Comparison of ENCODE assay signal across 14 mouse cellular contexts in genomic region chr8:110669932-110670628, GRCm38 (mm10). TPM values are rescaled to one million over a fixed set of nuclear protein-coding genes. Genes with fewer than 3 reads are reported as not detected.
DNase-seq lines count a peak whose midpoint lies in the region; ATAC-seq and TF ChIP-seq lines count a peak whose summit lies in the region.
"Had no signal": no experiment of that assay in that cellular context is flagged by ENCODE, and none has a peak within 500 bp of the region (broad histone marks: within the 10 kb centered on the region; RNA-seq: fewer than 3 reads in every experiment).

No protein-coding gene starts in this region.

- peaks cover 33% of the 10 kb centered on the region for H3K36me3 ChIP-seq in heart, embryonic 13.5 days
- no peaks in the 10 kb centered on the region; the same call in 1 of the 2 replicates for H3K36me3 ChIP-seq in heart, embryonic 11.5 days (ENCODE audit: control insufficient read depth, insufficient read depth, low read length)
- H3K36me3 ChIP-seq in lung, embryonic 14.5 days (ENCODE audit: insufficient read depth): peaks cover 4% of the 10 kb centered on the region; the same call in 1 of the 2 replicates
- no peaks in the 10 kb centered on the region for H3K36me3 ChIP-seq in stomach, embryonic 15.5 days

- no peaks in the 10 kb centered on the region for H3K27me3 ChIP-seq in heart, embryonic 13.5 days (replicated peaks)
- H3K27me3 ChIP-seq in heart, embryonic 11.5 days (ENCODE audit: control insufficient read depth, insufficient read depth, low read length): no peaks in the 10 kb centered on the region
- no peaks in the 10 kb centered on the region for H3K27me3 ChIP-seq in lung, embryonic 14.5 days (ENCODE audit: insufficient read depth, low read length)
- no peaks in the 10 kb centered on the region for H3K27me3 ChIP-seq in stomach, embryonic 15.5 days (replicated peaks)
- H3K27me3 ChIP-seq: heart, embryonic 12.5 days had no signal

- peak overlapping the region; percentile 7; the same call in 1 of the 2 replicates for H3K4me2 ChIP-seq in heart, embryonic 13.5 days
- H3K4me2 ChIP-seq in heart, embryonic 11.5 days: no peak overlapping the region
- H3K4me2 ChIP-seq in lung, embryonic 14.5 days: no peak overlapping the region
- no peak overlapping the region for H3K4me2 ChIP-seq in stomach, embryonic 15.5 days
- H3K4me2 ChIP-seq: heart, embryonic 12.5 days had no signal

- H3K4me3 ChIP-seq in heart, embryonic 13.5 days: no peak overlapping the region
- no peak overlapping the region for H3K4me3 ChIP-seq in heart, embryonic 11.5 days (ENCODE audit: low read depth, low read length)
- H3K4me3 ChIP-seq in lung, embryonic 14.5 days (ENCODE audit: low read depth, low read length): no peak overlapping the region
- no peak overlapping the region for H3K4me3 ChIP-seq in stomach, embryonic 15.5 days (replicated peaks)
- H3K4me3 ChIP-seq: erythroblast, embryonic 14.5 days; heart, embryonic 12.5 days had no signal

- no peak overlapping the region; the same call in 1 of the 2 replicates for H3K9ac ChIP-seq in heart, embryonic 13.5 days
- H3K9ac ChIP-seq in heart, embryonic 11.5 days (ENCODE audit: low read depth, low read length): no peak overlapping the region
- no peak overlapping the region for H3K9ac ChIP-seq in lung, embryonic 14.5 days
- H3K9ac ChIP-seq in stomach, embryonic 15.5 days: no peak overlapping the region
- H3K9ac ChIP-seq: heart, embryonic 12.5 days had no signal

- no peaks in the 10 kb centered on the region for H3K9me3 ChIP-seq in heart, embryonic 13.5 days
- no peaks in the 10 kb centered on the region for H3K9me3 ChIP-seq in heart, embryonic 11.5 days (replicated peaks; ENCODE audit: control insufficient read depth, low read length)
- no peaks in the 10 kb centered on the region for H3K9me3 ChIP-seq in lung, embryonic 14.5 days (ENCODE audit: low read depth, low read length)
- H3K9me3 ChIP-seq in stomach, embryonic 15.5 days: no peaks in the 10 kb centered on the region
- H3K9me3 ChIP-seq: heart, embryonic 12.5 days had no signal

- peak; percentile 22; the same call in 1 of the 2 replicates for TF ChIP-seq CTCF in lung, embryonic 14.5 days (IDR thresholded peaks at IDR 0.05; ENCODE audit: low read depth)

- no peak for ATAC-seq in heart, embryonic 13.5 days (ENCODE audit: extremely low read depth, insufficient number of reproducible peaks, low FRiP score, low TSS enrichment)
- no peak for ATAC-seq in heart, embryonic 11.5 days (replicated peaks; ENCODE audit: insufficient number of reproducible peaks, low FRiP score, low TSS enrichment)
- ATAC-seq in lung, embryonic 14.5 days (ENCODE audit: insufficient read depth): no peak
- peak; percentile 62 for ATAC-seq in common myeloid progenitor, adult 5-6 weeks (replicated peaks; ENCODE audit: low read depth, poor library complexity, severe bottlenecking)
- ATAC-seq in stomach, embryonic 15.5 days (ENCODE audit: insufficient read depth, low FRiP score, low read depth): peak; percentile 44; the same call in 1 of the 2 replicates
- ATAC-seq: hindbrain, embryonic 16.5 days had no signal

- H3K27ac ChIP-seq in heart, embryonic 13.5 days (replicated peaks): peak overlapping the region; percentile 65
- no peak overlapping the region for H3K27ac ChIP-seq in heart, embryonic 11.5 days (ENCODE audit: low read depth, low read length)
- 0 out of 2 replicates have a peak overlapping the region, but pooled peaks have one; percentile 70 for H3K27ac ChIP-seq in lung, embryonic 14.5 days (ENCODE audit: low read depth)
- no peak overlapping the region for H3K27ac ChIP-seq in stomach, embryonic 15.5 days

- WGBS in heart, embryonic 13.5 days: 57% methylated on average over 8 of the region's 8 CpGs
- 60% methylated on average over 8 of the region's 8 CpGs for WGBS in heart, embryonic 11.5 days (ENCODE audit: insufficient replicate concordance)
- WGBS in lung, embryonic 14.5 days: 54% methylated on average over 8 of the region's 8 CpGs
- WGBS in stomach, embryonic 15.5 days: 63% methylated on average over 8 of the region's 8 CpGs

- no peak for DNase-seq in lung, embryonic 14.5 days
- DNase-seq in lung, adult 18-20 months: no peak
- no peak for DNase-seq in adipocyte (ENCODE audit: low spot score)
- DNase-seq: cerebellum, adult 11 months; kidney, postnatal 10 days; retina, postnatal 1 day; spleen, adult 18-20 months had no signal

- H3K4me1 ChIP-seq in heart, embryonic 13.5 days: peaks cover 55% of the 10 kb centered on the region
- H3K4me1 ChIP-seq in heart, embryonic 11.5 days (ENCODE audit: control insufficient read depth, insufficient read depth, low read length): peaks cover 9% of the 10 kb centered on the region
- no peaks in the 10 kb centered on the region; the same call in 1 of the 2 replicates for H3K4me1 ChIP-seq in lung, embryonic 14.5 days (ENCODE audit: insufficient read depth)
- peaks cover 9% of the 10 kb centered on the region; the same call in 1 of the 2 replicates for H3K4me1 ChIP-seq in stomach, embryonic 15.5 days

RNA-seq across cellular contexts. Expression of gene Mtss1l, which starts 51.2 kb away (rescaled TPM):
- 6.0 and 6.4 TPM in 2 replicates for polyA plus RNA-seq in heart, embryonic 13.5 days (2015; fragmentation: Nextera tagmentation; extraction: Ambion mirVana)
- polyA plus RNA-seq in heart, embryonic 11.5 days (2014; fragmentation: Nextera tagmentation; extraction: Ambion mirVana): 9.2 and 9.5 TPM in 2 replicates
- 30.9 and 39.9 TPM in 2 replicates for polyA plus RNA-seq in lung, embryonic 14.5 days (2014; fragmentation: Nextera tagmentation; extraction: Ambion mirVana)
- 0.34 and 1.4 TPM in 2 replicates for total RNA-seq in common myeloid progenitor, adult 5-6 weeks (2017)
- 15.9 and 16.2 TPM in 2 replicates for polyA plus RNA-seq in stomach, embryonic 15.5 days (2015; fragmentation: Nextera tagmentation; extraction: Ambion mirVana)

RNA-seq across cellular contexts. Expression of gene Vac14, which starts 51.7 kb away (rescaled TPM):
- 17.3 and 17.4 TPM in 2 replicates for polyA plus RNA-seq in heart, embryonic 13.5 days (2015; fragmentation: Nextera tagmentation; extraction: Ambion mirVana)
- 21.6 and 22.7 TPM in 2 replicates for polyA plus RNA-seq in heart, embryonic 11.5 days (2014; fragmentation: Nextera tagmentation; extraction: Ambion mirVana)
- 23.3 and 25.2 TPM in 2 replicates for polyA plus RNA-seq in lung, embryonic 14.5 days (2014; fragmentation: Nextera tagmentation; extraction: Ambion mirVana)
- total RNA-seq in common myeloid progenitor, adult 5-6 weeks (2017): 19.8 and 20.3 TPM in 2 replicates
- 16.4 and 20.1 TPM in 2 replicates for polyA plus RNA-seq in stomach, embryonic 15.5 days (2015; fragmentation: Nextera tagmentation; extraction: Ambion mirVana)

Comparison
In these comparisons a context has a peak if more than half of its experiments do, and no peak if none do; other contexts are left out.
1. H3K27ac ChIP-seq: peak in heart, embryonic 13.5 days (single experiment) and lung, embryonic 14.5 days (single experiment); none in heart, embryonic 11.5 days (single experiment) and stomach, embryonic 15.5 days (single experiment).
2. ATAC-seq: peak in common myeloid progenitor, adult 5-6 weeks (single experiment) and stomach, embryonic 15.5 days (single experiment); none in heart, embryonic 13.5 days (single experiment), heart, embryonic 11.5 days (single experiment) and lung, embryonic 14.5 days (single experiment).